8 mouse cellular contexts compared by ENCODE assay signal in the genomic region with DNA sequence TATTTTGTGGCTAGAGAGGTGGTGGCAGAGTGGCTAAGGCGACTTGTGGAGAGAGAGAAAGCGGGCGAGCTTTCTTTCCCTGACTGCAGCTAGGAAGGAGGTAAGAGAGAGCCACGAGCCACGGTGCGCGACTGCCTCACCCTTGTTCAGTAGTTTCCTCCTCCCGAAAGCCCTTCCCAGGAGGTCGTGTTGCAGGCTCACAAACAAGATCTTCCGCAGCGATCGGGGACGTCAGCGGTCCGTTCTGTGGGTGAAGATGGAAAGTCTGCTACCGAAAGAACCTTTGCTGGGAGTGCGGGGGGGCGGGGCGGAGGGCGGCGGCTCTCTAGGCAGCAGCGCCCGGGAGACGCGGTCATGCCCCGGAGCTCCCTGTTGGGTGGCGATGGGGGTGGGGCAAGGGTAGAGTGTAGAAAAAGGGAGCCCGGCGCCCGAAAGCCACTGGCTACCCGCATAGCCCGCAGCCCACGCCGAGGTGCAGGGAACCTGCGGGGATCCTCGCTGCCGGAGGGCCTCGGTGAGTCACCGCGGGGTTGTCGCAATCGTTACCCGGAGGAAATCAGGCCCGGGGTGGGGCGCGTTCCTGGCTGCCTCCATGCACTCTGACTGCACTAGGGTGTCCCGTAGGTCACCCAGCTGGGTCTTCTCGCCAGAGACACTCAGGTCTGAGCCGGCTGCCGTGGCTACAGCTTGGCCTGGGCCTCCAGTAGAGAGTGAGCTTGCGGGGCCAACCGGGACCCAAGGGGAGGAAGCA. TPM values are rescaled to one million over a fixed set of nuclear protein-coding genes. Genes with fewer than 3 reads are reported as not detected.
DNase-seq lines count a peak whose midpoint lies in the region; ATAC-seq and TF ChIP-seq lines count a peak whose summit lies in the region.

No protein-coding gene starts in this region.

- POLR2A ChIA-PET in Patski (lab: Charles Lee): interaction anchor here (0.5 to 1.4 kb wide), 6 partner anchors 14 to 66 kb away, joined by 3 to 12 read pairs (median 4); partner anchors contain the start of gene Abraxas1

- no peaks in the 10 kb centered on the region for H3K27me3 ChIP-seq in Patski
- H3K27me3 ChIP-seq in hindbrain, postnatal 0 days (ENCODE audit: insufficient read depth, low read length): peaks cover 5% of the 10 kb centered on the region; the same call in 1 of the 2 replicates

- ATAC-seq in Patski: peak; percentile 93
- ATAC-seq in hindbrain, postnatal 0 days: peak; percentile 67
- ATAC-seq in megakaryocyte progenitor cell, adult 5-6 weeks (replicated peaks; ENCODE audit: poor library complexity): peak; percentile 86

- peak overlapping the region; percentile 48 for H3K9ac ChIP-seq in hindbrain, postnatal 0 days (replicated peaks; ENCODE audit: low read length)

- H3K9me3 ChIP-seq in hindbrain, postnatal 0 days (ENCODE audit: low read length): no peaks in the 10 kb centered on the region

- no peak overlapping the region for H3K27ac ChIP-seq in hindbrain, postnatal 0 days

- intact Hi-C loops in left cerebral cortex, postnatal 14 days (cut with DNase I): no loop called here

- in situ Hi-C loops in Patski (cut with MboI; ENCODE audit: low pct_unique_long_range_greater_than_20kb): no loop called here

- no peak for DNase-seq in Patski (ENCODE audit: low read depth, low spot score)
- peak; percentile 28 to 36 for DNase-seq in cerebellum, postnatal 14 days
- peak; percentile 61 to 67 for DNase-seq in gastrocnemius, adult 8-10 months (ENCODE audit: low spot score in 2 of 2)
- peak; percentile 30 for DNase-seq in hindbrain, postnatal 0 days (ENCODE audit: low spot score)
- DNase-seq in left cerebral cortex, postnatal 14 days (ENCODE audit: low spot score in 2 of 2): peak; percentile 23 to 25
- DNase-seq in right cerebral cortex, postnatal 10 days (ENCODE audit: low spot score in 2 of 2): peak; percentile 30 to 40
- peak; percentile 87 for DNase-seq in urinary bladder, postnatal 14 days (ENCODE audit: low spot score)

- peak overlapping the region; percentile 67 for H3K4me3 ChIP-seq in hindbrain, postnatal 0 days (ENCODE audit: low read length)

- H3K36me3 ChIP-seq in hindbrain, postnatal 0 days (ENCODE audit: insufficient read depth, low read length): no peaks in the 10 kb centered on the region

- TF ChIP-seq CTCF in Patski (IDR thresholded peaks at IDR 0.05): no peak
- no peak for TF ChIP-seq CTCF in hindbrain, postnatal 0 days (IDR thresholded peaks at IDR 0.05; ENCODE audit: low read depth)

- peak overlapping the region; percentile 99 for H3K4me2 ChIP-seq in hindbrain, postnatal 0 days (ENCODE audit: low read depth, low read length)

- CTCF ChIA-PET in Patski (lab: Charles Lee): interaction anchor here (0.9 to 3.8 kb wide), 7 partner anchors 15 to 171 kb away, joined by 3 to 29 read pairs (median 4); partner anchors contain the start of gene Coq2

- under 1% methylated on average over 52 of the region's 52 CpGs for WGBS in hindbrain, postnatal 0 days

- peaks cover 5% of the 10 kb centered on the region; the same call in 1 of the 2 replicates for H3K4me1 ChIP-seq in hindbrain, postnatal 0 days (ENCODE audit: insufficient read depth, low read length)

RNA-seq across cellular contexts. Expression of gene Gpat3, which starts 0.5 kb away (rescaled TPM):
- 11.9 TPM for polyA plus RNA-seq in Patski (2021)
- 1 to 10 TPM; 5.6 to 9.2 (median 6.4) TPM for total RNA-seq in gastrocnemius, adult 8-10 months (2022)
- total RNA-seq in hindbrain, postnatal 0 days (2014; rRNA removed): 0.47 and 1.5 TPM in 2 replicates
- 1.5 and 2.4 TPM in 2 replicates for polyA plus RNA-seq in hindbrain, postnatal 0 days (2015; fragmentation: Nextera tagmentation; extraction: Ambion mirVana)
- total RNA-seq in left cerebral cortex, postnatal 14 days (2021): 1 to 10 TPM; 1.4 to 1.5 TPM
- total RNA-seq in megakaryocyte progenitor cell, adult 5-6 weeks (2015): 0.07 TPM in 1 of 2 replicates, not detected in the other
- total RNA-seq in megakaryocyte progenitor cell, adult 5-6 weeks (2017): 0.27 and 0.37 TPM in 2 replicates

RNA-seq across cellular contexts. Expression of gene Abraxas1, which starts 25.3 kb away (rescaled TPM):
- 18.5 TPM for polyA plus RNA-seq in Patski (2021)
- 1 to 10 TPM; 4.8 to 6.5 (median 5.1) TPM for total RNA-seq in gastrocnemius, adult 8-10 months (2022)
- 4.7 and 6.9 TPM in 2 replicates for total RNA-seq in hindbrain, postnatal 0 days (2014; rRNA removed)
- 10.7 and 11.4 TPM in 2 replicates for polyA plus RNA-seq in hindbrain, postnatal 0 days (2015; fragmentation: Nextera tagmentation; extraction: Ambion mirVana)
- 1 to 10 TPM; 5.7 to 5.9 TPM for total RNA-seq in left cerebral cortex, postnatal 14 days (2021)
- 25.6 and 33.5 TPM in 2 replicates for total RNA-seq in megakaryocyte progenitor cell, adult 5-6 weeks (2015)
- 33.9 and 44.7 TPM in 2 replicates for total RNA-seq in megakaryocyte progenitor cell, adult 5-6 weeks (2017)

RNA-seq across cellular contexts. Expression of gene Mrps18c, which starts 47.6 kb away (rescaled TPM):
- 99.9 TPM for polyA plus RNA-seq in Patski (2021)
- total RNA-seq in gastrocnemius, adult 8-10 months (2022): 10 to 100 TPM; 67.1 to 90.8 (median 78.7) TPM
- total RNA-seq in hindbrain, postnatal 0 days (2014; rRNA removed): 26.3 and 26.5 TPM in 2 replicates
- 183 and 192 TPM in 2 replicates for polyA plus RNA-seq in hindbrain, postnatal 0 days (2015; fragmentation: Nextera tagmentation; extraction: Ambion mirVana)
- total RNA-seq in left cerebral cortex, postnatal 14 days (2021): 10 to 100 TPM; 48.1 to 57.8 TPM
- 97.1 and 108 TPM in 2 replicates for total RNA-seq in megakaryocyte progenitor cell, adult 5-6 weeks (2015)
- total RNA-seq in megakaryocyte progenitor cell, adult 5-6 weeks (2017): 176 and 192 TPM in 2 replicates

RNA-seq across cellular contexts. Expression of gene Helq, which starts 47.6 kb away (rescaled TPM):
- polyA plus RNA-seq in Patski (2021): 22.8 TPM
- total RNA-seq in gastrocnemius, adult 8-10 months (2022): 1 to 10 TPM; 4.6 to 6.7 (median 5.9) TPM
- total RNA-seq in hindbrain, postnatal 0 days (2014; rRNA removed): 9.4 and 10.6 TPM in 2 replicates
- polyA plus RNA-seq in hindbrain, postnatal 0 days (2015; fragmentation: Nextera tagmentation; extraction: Ambion mirVana): 11.1 and 12.7 TPM in 2 replicates
- total RNA-seq in left cerebral cortex, postnatal 14 days (2021): 10 to 100 TPM; 12.8 to 19.1 TPM
- 17.5 and 29.2 TPM in 2 replicates for total RNA-seq in megakaryocyte progenitor cell, adult 5-6 weeks (2015)
- 20.3 and 21.2 TPM in 2 replicates for total RNA-seq in megakaryocyte progenitor cell, adult 5-6 weeks (2017)
